Mouse (Mus musculus) E14TG2a.4 (cell line): ENCODE results near the gene Tmem214.

Experiments
- CTCF ChIP-seq: conservative IDR thresholded peaks from 2 replicates; pipeline ENCODE4 v1.5.1; 2014; ENCODE audit warnings: low read length
- POU5F1 ChIP-seq: IDR thresholded peaks from 2 replicates; pipeline ENCODE4 v1.6.1; 2014; ENCODE audit warnings: low read length, borderline replicate concordance

GRCm38 (mm10) chr5:30878616-30879015 lies 10.8 kb downstream of the Tmem214 start:
- TF ChIP-seq CTCF (no peak), POU5F1 (no peak)
